Mouse (Mus musculus): ENCODE data around the gene Cldn34c4.

Cldn34c4 gene

GRCm38 (mm10) chrX:127736454-127736853, at the start of gene Cldn34c4:
TSS of gene Cldn34c4 (minus strand) at chrX:127736554.
- no peak for DNase-seq (ENCODE audit: low spot score in 2 of 2)

DNA sequence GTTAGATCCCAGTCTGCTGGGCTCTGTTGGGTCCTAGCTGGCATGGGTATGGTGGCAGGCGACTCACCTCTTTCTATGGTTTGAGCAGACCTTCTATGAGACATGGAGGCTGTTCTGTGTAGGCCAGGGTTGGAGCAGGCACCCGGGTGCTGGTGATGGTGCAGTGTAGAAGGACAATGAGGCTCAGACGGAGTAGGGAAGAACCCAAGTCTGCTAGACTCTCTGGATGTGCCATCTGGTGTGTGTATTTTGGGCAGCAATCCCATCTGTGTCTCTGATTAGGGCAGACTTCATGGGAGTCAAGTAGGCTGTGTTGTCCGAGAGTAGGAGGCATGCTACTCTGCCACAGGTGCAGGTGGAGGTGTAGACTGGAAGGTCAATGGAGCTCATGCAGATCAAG, 10.7 kb upstream of the Cldn34c4 start:
- peak; percentile 9 to 10 for DNase-seq (ENCODE audit: low spot score in 2 of 2)
